In genomic region chr2:73455541-73455940, GRCm38 (mm10) we compare ENCODE assay signal across 19 mouse cellular contexts.
DNase-seq lines count a peak whose midpoint lies in the region; ATAC-seq and TF ChIP-seq lines count a peak whose summit lies in the region.
"Had no signal": no experiment of that assay in that cellular context is flagged by ENCODE, and none has a peak within 500 bp of the region (broad histone marks: within the 10 kb centered on the region; RNA-seq: fewer than 3 reads in every experiment).

No protein-coding gene starts in this region.

- DNase-seq in spleen, adult 2 months (ENCODE audit: low read depth in 1 of 2, low spot score in 2 of 2): peak; percentile 58 to 76
- no peak for DNase-seq in spleen, postnatal 14 days (ENCODE audit: low spot score in 2 of 2)
- DNase-seq in embryo, embryonic 9.5 days (ENCODE audit: extremely low spot score): no peak
- no peak for DNase-seq in thymus, postnatal 36 days
- no peak for DNase-seq in kidney, postnatal 36 days
- DNase-seq: adrenal gland, postnatal 10 days; cerebellum, adult 9-10 months; gastrocnemius, postnatal 25 days; heart, postnatal 14 days; kidney, adult 11 months; lung, adult 18-20 months had no signal

- no peaks in the 10 kb centered on the region for H3K27me3 ChIP-seq in spleen, adult 2 months (ENCODE audit: control insufficient read depth, insufficient read depth, low read length)
- H3K27me3 ChIP-seq: neural tube, embryonic 13.5 days had no signal

- no peak overlapping the region for H3K4me3 ChIP-seq in spleen, adult 2 months (ENCODE audit: extremely low read depth, insufficient read depth, insufficient read length)
- peak overlapping the region; percentile 17; the same call in 1 of the 2 replicates for H3K4me3 ChIP-seq in bone marrow macrophage, adult 2 months (ENCODE audit: insufficient read depth, low read length)
- H3K4me3 ChIP-seq: left cerebral cortex, adult 2 months; neural tube, embryonic 13.5 days had no signal

- ATAC-seq in megakaryocyte, adult 5-6 weeks (ENCODE audit: poor library complexity, severe bottlenecking): peak; percentile 66
- ATAC-seq: CD4-positive, CD25-positive, alpha-beta regulatory T cell, adult 4 months had no signal

- H3K27ac ChIP-seq in spleen, adult 2 months (ENCODE audit: insufficient read depth, low read length): peak overlapping the region; percentile 81
- peak overlapping the region; percentile 77 for H3K27ac ChIP-seq in bone marrow macrophage, adult 2 months (ENCODE audit: insufficient read depth, low read depth, low read length)
- H3K27ac ChIP-seq: hindbrain, embryonic 14.5 days; kidney, postnatal 0 days; left cerebral cortex, adult 2 months; neural tube, embryonic 13.5 days; stomach, postnatal 0 days had no signal

- TF ChIP-seq CTCF in spleen, adult 2 months (IDR thresholded peaks at IDR 0.05; ENCODE audit: extremely low read depth, insufficient read depth, insufficient read length, insufficient replicate concordance): no peak
- no peak for TF ChIP-seq CTCF in bone marrow macrophage, adult 2 months (IDR thresholded peaks at IDR 0.05; ENCODE audit: low read depth, low read length)

- no peak for TF ChIP-seq POLR2A in spleen, adult 2 months (IDR thresholded peaks at IDR 0.05; ENCODE audit: low read depth, low read length)
- no peak for TF ChIP-seq POLR2A in bone marrow macrophage, adult 2 months (IDR thresholded peaks at IDR 0.05; ENCODE audit: borderline replicate concordance, low read depth, low read length)

- H3K36me3 ChIP-seq in spleen, adult 2 months (ENCODE audit: control insufficient read depth, insufficient read depth, low read length): peaks cover 2% of the 10 kb centered on the region
- H3K36me3 ChIP-seq: neural tube, embryonic 13.5 days had no signal

- H3K4me1 ChIP-seq in spleen, adult 2 months (ENCODE audit: control insufficient read depth, insufficient read depth, insufficient read length): peaks cover 25% of the 10 kb centered on the region
- H3K4me1 ChIP-seq in bone marrow macrophage, adult 2 months (ENCODE audit: control insufficient read depth, insufficient read depth, low read length): peaks cover 62% of the 10 kb centered on the region

- WGBS in spleen, adult 2 months: 13% methylated on average over 4 of the region's 4 CpGs

Comparison
In these comparisons a context has a peak if more than half of its experiments do, and no peak if none do; other contexts are left out.
1. DNase-seq: peak in spleen, adult 2 months (2 of 2); none in spleen, postnatal 14 days (0 of 2), embryo, embryonic 9.5 days (single experiment), thymus, postnatal 36 days (0 of 2) and kidney, postnatal 36 days (0 of 2).